Mouse (Mus musculus): Measurements from ENCODE around the gene Fpr1. TPM values are rescaled to one million over a fixed set of nuclear protein-coding genes. Genes with fewer than 3 reads are reported as not detected.

The Fpr1 gene
- total and polyA plus RNA-seq, 3 experiments: not detected

DNA sequence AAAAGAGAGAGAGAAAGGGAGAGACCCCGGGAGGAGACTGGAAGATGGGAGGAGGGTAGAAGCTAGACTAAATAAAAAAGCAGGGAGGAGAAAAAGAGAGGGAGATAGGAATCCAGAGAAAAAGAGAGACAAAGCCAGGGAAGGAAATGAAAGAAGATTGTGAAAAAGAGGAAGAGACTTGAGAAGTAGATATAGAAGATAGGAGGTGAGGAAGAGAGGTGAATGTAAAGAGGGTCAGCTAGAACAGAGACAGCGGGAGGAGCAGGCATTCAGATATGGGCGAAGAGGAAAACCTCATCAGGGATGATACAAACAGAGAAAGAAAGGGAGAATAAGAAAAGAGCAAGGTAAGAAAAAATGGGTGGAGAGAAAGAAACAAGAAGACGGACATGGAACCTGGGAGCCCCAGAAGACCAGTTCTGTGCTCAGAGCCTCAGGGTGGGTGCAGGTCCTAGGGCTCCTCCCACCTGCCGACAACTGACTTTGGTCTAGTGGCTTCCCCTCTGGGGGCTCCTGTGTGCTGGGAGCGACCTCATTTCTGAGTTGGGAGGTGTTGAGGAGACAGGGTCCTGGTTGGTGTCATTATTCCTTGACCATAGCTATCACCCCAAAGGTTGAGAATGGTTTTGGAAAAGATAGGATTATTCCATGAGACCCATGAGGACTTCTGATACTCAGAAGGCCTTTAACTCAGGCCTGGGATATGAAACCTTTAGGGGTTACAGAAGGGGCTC lies 54.5 kb downstream of the Fpr1 start:
- H3K27me3 ChIP-seq (ENCODE audit: control insufficient read depth in 1 of 2, insufficient read depth in 2 of 2, low read length in 2 of 2): no peaks in the 10 kb centered on the region
- H3K27ac ChIP-seq (ENCODE audit: control insufficient read depth, low read depth, low read length): peak overlapping the region; percentile 76
- peaks cover 2 to 16% of the 10 kb centered on the region in 2 experiments; a peak in 3 of 4 replicates for H3K4me1 ChIP-seq (ENCODE audit: control insufficient read depth in 1 of 2, insufficient read depth in 2 of 2, low read length in 2 of 2)
- H3K4me3 ChIP-seq (ENCODE audit: control insufficient read depth in 1 of 2, insufficient read depth in 1 of 2, low read depth in 2 of 2, low read length in 2 of 2): peak overlapping the region; percentile 66 to 96
- H3K9ac ChIP-seq (ENCODE audit: control insufficient read depth, low read depth, low read length, poor library complexity, severe bottlenecking): peak overlapping the region; percentile 64
- no peaks in the 10 kb centered on the region for H3K9me3 ChIP-seq (replicated peaks; ENCODE audit: insufficient read depth, low read length)
- peak; percentile 47 for DNase-seq (ENCODE audit: low read depth, low spot score)
- TF ChIP-seq MYB (IDR thresholded peaks at IDR 0.05; ENCODE audit: low read depth, low read length): no peak
- TF ChIP-seq NELFE (IDR thresholded peaks at IDR 0.05; ENCODE audit: low read depth, low read length): no peak
- TF ChIP-seq ELF1 (IDR thresholded peaks at IDR 0.05; ENCODE audit: low read depth, low read length): no peak
- no peak for TF ChIP-seq MAFK (IDR thresholded peaks at IDR 0.05; ENCODE audit: borderline replicate concordance, low read depth, low read length)
- TF ChIP-seq MEF2A (IDR thresholded peaks at IDR 0.05; ENCODE audit: extremely low read depth, insufficient replicate concordance, low read depth, low read length, poor library complexity, severe bottlenecking): no peak
- no peak for TF ChIP-seq MAX (IDR thresholded peaks at IDR 0.05; ENCODE audit: low read length)
- no peak for TF ChIP-seq CTCF (IDR thresholded peaks at IDR 0.05 in 2 of 3, conservative IDR thresholded peaks at IDR 0.05 in 1 of 3; ENCODE audit: control insufficient read depth in 1 of 3, insufficient read depth in 1 of 3, low read depth in 2 of 3, low read length in 3 of 3, poor library complexity in 1 of 3, severe bottlenecking in 1 of 3)
- TF ChIP-seq GATA1 (IDR thresholded peaks at IDR 0.05; ENCODE audit: low read depth, low read length): peak; percentile 55
- TF ChIP-seq CHD2 (IDR thresholded peaks at IDR 0.05; ENCODE audit: low read length): no peak
- no peak for TF ChIP-seq USF2 (IDR thresholded peaks at IDR 0.05; ENCODE audit: borderline replicate concordance in 1 of 2, insufficient read depth in 1 of 2, low read depth in 1 of 2, low read length in 2 of 2)
- peak; percentile 96 for TF ChIP-seq MXI1 (IDR thresholded peaks at IDR 0.05; ENCODE audit: low read depth, low read length)
- no peak for TF ChIP-seq POLR2AphosphoS2 (IDR thresholded peaks at IDR 0.05; ENCODE audit: low read length)
- peak in 1 of 2 experiments; percentile 59; a peak in 2 of 4 replicates for TF ChIP-seq EP300 (IDR thresholded peaks at IDR 0.05; ENCODE audit: low read depth in 1 of 2, low read length in 2 of 2)
- no peak for TF ChIP-seq ZKSCAN1 (IDR thresholded peaks at IDR 0.05; ENCODE audit: low read depth, low read length)
- TF ChIP-seq MAZ (IDR thresholded peaks at IDR 0.05; ENCODE audit: low read depth, low read length): no peak
- no peak for TF ChIP-seq NRF1 (IDR thresholded peaks at IDR 0.05; ENCODE audit: insufficient read depth, low read depth, low read length, poor library complexity, severe bottlenecking)
- H3K79me2 ChIP-seq (ENCODE audit: control insufficient read depth, insufficient read depth, low read length, poor library complexity): no peaks in the 10 kb centered on the region; the same call in 1 of the 2 replicates
- H3K36me3 ChIP-seq (ENCODE audit: control insufficient read depth in 1 of 2, insufficient read depth in 2 of 2, low read length in 2 of 2): peaks cover 0 to 9% of the 10 kb centered on the region in 2 experiments; a peak in 2 of 4 replicates

DNA sequence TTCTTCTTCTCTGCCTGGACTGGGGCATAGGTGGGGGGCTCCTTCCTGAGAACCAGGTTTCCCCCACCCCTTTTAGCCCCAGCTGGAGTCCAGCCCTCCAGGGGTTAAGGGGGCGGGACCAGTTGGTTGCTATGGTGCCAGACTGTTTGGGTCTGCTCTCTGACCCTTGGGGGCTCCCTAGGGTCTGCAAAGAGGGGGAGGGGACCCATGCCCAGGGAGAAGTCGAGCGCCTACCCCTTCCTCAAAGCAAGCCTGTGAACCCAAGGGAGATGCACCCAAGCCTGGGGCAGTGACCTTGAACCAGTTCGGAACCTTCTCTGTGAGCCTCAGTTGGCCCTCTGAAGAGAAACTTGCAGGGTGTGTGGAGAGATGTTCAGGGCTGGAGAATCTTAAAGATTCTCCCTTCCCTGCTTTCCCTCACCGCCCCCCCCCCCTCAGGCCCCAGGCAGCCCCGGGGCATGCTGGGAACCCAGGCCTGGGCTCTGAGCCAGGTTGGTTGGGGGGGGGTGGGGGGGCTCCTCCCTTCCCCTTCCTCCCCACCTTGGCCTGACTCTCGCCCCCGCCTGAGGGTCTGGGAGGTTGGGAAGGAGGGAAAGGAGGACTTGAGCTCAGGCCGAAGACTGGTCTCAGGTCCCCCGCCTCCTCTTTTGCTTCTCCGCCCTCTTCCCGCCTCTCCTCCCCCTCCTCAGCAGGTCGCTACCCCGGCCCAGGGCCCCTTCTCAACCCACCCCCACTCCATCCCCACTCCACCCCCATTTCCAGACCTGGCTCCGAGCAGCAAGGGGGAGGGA lies 55.4 kb downstream of the Fpr1 start:
- peak overlapping the region; percentile 64 for H3K9ac ChIP-seq (ENCODE audit: control insufficient read depth, low read depth, low read length, poor library complexity, severe bottlenecking)
- peak; percentile 46 for DNase-seq (ENCODE audit: low read depth, low spot score)
- TF ChIP-seq MAZ (IDR thresholded peaks at IDR 0.05; ENCODE audit: low read depth, low read length) (peak; percentile 92), NRF1 (IDR thresholded peaks at IDR 0.05; ENCODE audit: insufficient read depth, low read depth, low read length, poor library complexity, severe bottlenecking) (no peak), NELFE (IDR thresholded peaks at IDR 0.05; ENCODE audit: low read depth, low read length) (0 out of 2 replicates have a peak, but pooled peaks have one; percentile 34), RCOR1 (IDR thresholded peaks at IDR 0.05; ENCODE audit: low read depth, low read length) (0 out of 2 replicates have a peak, but pooled peaks have one; percentile 21)
- peak overlapping the region; percentile 66 to 96 for H3K4me3 ChIP-seq (ENCODE audit: control insufficient read depth in 1 of 2, insufficient read depth in 1 of 2, low read depth in 2 of 2, low read length in 2 of 2)
- H3K27ac ChIP-seq (ENCODE audit: control insufficient read depth, low read depth, low read length): peak overlapping the region; percentile 83
- peaks cover 0 to 9% of the 10 kb centered on the region in 2 experiments; a peak in 2 of 4 replicates for H3K36me3 ChIP-seq (ENCODE audit: control insufficient read depth in 1 of 2, insufficient read depth in 2 of 2, low read length in 2 of 2)
- no peaks in the 10 kb centered on the region for H3K27me3 ChIP-seq (ENCODE audit: control insufficient read depth in 1 of 2, insufficient read depth in 2 of 2, low read length in 2 of 2)
- H3K9me3 ChIP-seq (replicated peaks; ENCODE audit: insufficient read depth, low read length): no peaks in the 10 kb centered on the region
- H3K4me1 ChIP-seq (ENCODE audit: control insufficient read depth in 1 of 2, insufficient read depth in 2 of 2, low read length in 2 of 2): peaks cover 2 to 16% of the 10 kb centered on the region in 2 experiments; a peak in 3 of 4 replicates
- H3K79me2 ChIP-seq (ENCODE audit: control insufficient read depth, insufficient read depth, low read length, poor library complexity): no peaks in the 10 kb centered on the region; the same call in 1 of the 2 replicates
